Mouse (Mus musculus): Measurements from ENCODE around the gene Cd8a.

The Cd8a gene

DNA sequence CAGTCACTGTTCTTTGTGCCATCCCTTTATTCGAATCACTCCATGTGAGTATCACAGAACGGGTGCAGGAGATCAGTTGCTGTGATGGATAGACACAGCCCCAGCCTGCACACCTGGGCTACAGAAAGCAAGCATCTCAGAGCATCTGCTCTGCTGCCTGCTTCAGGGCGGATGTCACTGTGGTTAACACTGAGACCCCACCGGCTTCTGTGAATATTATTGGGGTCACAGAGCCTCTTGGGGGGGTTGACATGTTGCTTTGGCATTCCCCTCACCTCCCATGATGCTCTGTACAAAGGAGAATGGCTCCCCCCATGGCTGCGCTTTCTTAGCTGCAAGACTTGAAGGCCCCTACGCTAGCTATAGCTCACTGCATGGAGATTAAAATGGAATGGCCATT is 3.8 kb upstream of the Cd8a start:
- DNase-seq (ENCODE audit: inconsistent age in 2 of 2, low spot score in 1 of 2): no peak

DNA sequence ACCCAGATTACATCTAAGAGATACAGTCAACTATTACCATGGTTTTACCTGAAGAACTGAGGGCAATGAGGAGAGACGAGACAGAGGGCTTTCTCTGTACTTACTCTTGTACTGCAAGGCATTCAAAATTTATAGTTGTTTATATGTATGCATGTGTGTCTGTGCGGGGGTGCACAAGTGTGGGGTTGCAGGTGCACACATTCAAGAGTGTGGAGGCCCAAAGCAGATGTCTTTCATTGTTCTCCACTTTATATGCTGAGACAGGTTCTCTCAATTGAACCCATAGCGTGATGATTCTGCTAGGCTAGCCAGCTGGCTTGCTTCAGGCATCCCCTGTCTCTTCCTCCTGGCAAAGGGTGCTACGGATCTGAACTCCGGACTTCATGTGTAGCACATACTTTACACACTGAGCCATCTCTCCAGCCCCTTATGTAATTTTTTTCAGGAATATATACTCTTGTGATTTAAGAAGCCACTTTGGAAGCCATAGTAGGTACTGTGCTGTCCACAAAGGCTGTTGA is 2.1 kb upstream of the Cd8a start:
- no peak for DNase-seq (ENCODE audit: inconsistent age in 2 of 2, low spot score in 1 of 2)

DNA sequence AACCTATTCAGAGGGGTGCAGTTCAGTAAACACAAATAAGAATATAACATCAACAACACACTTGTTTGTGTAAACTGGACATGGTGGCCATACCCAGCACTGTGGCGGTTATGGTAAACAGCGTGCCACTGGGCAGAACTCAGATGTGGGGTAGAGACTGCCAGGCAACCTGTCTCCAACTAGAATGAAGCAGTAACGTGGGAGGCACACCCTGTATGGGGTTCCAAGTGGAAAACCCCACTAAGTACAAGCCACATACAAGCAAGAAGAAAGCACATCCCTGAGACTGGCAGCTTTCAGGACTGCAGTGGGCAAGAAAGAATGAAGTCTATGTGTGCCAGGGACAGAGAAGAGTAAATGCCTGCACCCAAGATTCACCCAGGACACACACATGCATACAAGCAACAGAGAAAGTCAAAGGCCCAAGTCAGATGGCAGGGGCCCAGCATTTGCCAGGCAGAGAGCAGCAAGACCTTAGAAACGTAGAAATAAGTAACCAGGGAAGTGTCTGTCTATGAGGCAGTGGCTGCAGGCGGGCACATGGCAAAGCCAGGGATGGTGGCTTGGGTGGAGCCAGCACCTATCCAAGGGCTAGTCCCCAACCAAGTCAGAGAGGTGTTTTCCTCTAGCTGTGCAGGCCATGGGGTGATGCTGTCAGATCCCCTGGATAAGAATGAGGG is 1.0 kb upstream of the Cd8a start:
- DNase-seq (ENCODE audit: inconsistent age in 2 of 2, low spot score in 1 of 2): no peak

DNA sequence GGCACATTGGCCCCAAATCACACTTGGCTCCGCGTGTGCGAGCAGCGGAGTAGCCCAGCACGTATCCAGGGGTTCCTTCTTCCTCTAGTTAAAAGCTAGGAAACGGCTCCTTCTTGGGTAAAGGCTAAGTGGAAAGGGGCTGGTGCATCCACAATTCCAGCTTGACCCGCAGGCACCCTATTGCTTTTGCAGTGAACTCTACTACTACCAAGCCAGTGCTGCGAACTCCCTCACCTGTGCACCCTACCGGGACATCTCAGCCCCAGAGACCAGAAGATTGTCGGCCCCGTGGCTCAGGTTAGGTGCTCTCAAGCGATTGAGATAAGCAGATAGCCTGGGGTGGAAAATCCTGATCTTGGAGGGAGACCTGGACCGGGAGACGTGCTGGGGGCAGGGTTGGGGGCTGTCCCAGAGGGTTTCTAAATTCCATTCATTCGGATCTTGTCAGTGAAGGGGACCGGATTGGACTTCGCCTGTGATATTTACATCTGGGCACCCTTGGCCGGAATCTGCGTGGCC is 1.1 kb downstream of the Cd8a start:
- no peak for DNase-seq (ENCODE audit: inconsistent age in 2 of 2, low spot score in 1 of 2)

DNA sequence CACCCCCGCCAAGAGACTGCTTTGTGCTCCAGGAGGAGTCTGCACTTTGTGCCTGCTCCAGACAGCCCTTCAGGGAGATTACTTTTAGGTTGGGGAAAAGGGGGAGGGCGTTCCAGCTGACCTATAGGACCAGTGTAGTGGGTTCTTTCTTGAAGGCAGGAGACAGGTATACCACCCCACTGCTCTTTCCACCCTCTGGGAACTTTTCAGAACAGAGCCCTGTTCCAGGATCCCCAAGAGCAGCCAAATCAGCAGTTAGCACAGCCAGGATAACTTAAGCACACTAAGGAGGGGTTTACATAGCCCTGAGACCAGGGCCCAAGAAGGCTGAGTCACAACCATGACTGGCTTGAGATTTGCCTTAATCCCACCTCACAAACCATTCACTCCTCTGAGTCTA is 1.7 kb downstream of the Cd8a start:
- DNase-seq (ENCODE audit: inconsistent age in 2 of 2, low spot score in 1 of 2): no peak

DNA sequence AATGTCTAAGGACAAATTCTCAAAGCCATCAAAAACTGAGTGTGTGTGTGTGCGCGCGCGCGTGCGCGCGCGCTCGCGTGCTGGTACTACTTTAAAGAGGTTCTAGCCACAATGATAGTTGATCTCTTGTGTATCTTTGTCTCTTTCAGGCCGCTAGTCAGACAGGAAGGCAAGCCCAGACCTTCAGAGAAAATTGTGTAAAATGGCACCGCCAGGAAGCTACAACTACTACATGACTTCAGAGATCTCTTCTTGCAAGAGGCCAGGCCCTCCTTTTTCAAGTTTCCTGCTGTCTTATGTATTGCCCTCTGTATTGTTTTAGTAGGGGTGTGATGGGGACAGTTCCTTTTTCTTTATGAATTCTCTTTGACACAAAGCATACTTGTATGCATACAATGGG is 3.5 kb downstream of the Cd8a start:
- DNase-seq (ENCODE audit: inconsistent age in 2 of 2, low spot score in 1 of 2): no peak

DNA sequence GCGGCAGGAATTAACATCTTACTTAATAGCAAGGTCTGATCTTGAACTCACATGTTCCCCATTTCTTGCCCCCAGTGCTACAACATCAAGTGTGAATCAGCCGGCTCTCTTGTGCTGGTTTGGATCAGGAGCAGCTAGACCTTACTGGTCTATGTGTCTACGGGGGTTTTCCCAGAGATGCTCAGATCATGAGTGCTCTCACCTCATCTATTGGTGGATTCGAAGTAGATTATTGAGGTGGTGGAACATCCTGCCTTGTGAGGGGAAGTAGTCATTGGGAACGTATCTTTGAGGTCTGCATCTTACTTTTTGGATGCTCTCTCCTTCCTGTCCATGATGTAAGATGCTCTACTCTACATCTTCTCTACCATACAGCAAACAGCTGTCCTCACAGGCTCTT is 8.4 kb downstream of the Cd8a start:
- no peak for DNase-seq (ENCODE audit: inconsistent age in 2 of 2, low spot score in 1 of 2)

DNA sequence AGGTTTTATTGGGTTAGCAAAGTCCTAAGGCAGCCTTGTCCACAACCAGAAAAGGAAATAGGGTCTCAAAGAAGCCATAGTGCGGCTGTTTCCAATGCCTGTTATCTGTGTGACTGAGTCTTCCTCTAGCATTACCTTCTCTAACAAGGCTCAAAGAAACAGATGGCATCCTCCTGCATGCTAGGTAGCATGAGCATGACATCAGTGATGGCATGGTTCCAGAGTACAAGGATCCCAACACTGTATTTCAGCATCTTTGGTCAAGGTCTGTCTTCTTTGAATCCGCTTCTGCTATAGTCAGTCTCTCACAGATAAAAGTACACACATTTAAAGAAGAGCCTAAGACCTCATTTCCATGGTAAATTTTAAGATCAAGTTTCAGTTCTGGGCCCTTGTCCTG is 17.3 kb downstream of the Cd8a start:
- peak in 1 of 2 experiments; percentile 36 for DNase-seq (ENCODE audit: inconsistent age in 2 of 2, low spot score in 1 of 2)

DNA sequence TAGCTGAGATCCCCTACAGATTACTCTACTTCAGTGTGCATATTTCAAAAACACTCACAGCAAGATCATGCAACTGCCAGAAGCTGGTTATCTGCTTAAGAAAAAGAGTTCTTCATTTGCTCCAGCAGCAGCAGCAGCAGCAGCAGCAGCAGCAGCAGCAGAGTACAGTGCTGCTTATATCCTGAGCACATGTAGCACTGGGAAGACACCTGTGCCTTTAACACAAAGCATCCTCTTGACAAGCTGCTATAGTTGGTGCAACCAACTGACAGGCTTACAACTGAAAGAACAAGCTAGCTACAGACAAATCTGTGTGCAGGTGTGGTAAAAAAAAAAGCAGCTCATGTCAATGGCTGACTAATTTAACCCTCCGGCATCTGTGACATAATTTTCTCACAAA is 22.8 kb downstream of the Cd8a start:
- DNase-seq (ENCODE audit: inconsistent age in 2 of 2, low spot score in 1 of 2): no peak

DNA sequence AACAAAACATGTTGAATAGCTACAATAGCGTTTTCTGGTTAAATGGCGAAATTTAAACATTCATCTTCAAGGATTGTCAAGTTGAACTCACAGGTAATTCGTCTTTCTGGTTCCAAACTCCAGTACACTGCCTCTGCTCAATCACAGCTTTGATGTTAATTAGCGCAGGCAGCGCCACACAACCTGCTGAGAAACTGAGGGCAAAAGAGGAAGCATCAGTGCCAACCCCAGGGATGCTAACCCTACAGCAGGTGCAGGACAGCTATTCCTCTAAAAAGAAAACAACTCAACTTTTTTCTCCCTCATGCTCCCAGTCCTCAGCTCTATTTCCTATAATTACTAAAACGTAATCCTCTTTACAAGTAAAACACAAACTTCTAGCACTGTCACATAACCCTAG is 23.5 kb downstream of the Cd8a start:
- DNase-seq (ENCODE audit: inconsistent age in 2 of 2, low spot score in 1 of 2): no peak

DNA sequence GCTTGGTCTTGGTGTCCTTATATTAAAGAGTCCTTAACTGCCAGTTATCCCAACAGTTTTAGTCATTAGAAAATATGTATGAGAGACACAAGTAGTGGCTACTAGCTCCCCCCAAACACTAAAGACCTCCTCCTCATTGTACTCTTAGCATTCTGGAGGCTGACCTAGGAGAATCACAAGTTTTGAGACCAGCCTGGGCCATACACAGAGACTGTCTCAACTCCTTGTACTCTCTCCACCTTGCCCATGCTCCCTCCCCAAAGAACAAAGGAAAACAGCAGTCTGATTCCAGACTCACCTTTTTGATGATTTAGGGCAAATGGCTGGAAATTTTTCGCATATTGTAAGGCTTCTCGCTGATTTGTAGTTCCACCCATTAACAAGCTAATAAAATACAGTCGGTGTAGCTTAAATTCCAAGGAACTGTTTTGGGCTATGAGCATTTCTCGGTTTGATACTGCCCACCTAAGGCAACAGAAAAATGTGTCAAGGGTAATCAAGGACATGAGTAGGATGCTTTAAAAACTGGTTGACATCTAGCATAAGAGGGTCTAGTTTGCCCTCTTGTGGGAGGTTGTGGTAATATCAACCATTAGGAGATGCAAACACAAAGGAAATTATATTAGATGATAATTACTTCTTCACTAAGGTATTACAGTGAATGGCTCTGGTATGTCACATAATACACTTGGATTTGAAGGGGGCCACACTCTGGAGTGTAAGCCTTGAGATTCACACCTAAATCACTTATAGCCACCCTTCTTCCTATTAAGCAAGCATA is 25.8 kb downstream of the Cd8a start:
- DNase-seq (ENCODE audit: inconsistent age in 2 of 2, low spot score in 1 of 2): peak in 1 of 2 experiments; percentile 70

DNA sequence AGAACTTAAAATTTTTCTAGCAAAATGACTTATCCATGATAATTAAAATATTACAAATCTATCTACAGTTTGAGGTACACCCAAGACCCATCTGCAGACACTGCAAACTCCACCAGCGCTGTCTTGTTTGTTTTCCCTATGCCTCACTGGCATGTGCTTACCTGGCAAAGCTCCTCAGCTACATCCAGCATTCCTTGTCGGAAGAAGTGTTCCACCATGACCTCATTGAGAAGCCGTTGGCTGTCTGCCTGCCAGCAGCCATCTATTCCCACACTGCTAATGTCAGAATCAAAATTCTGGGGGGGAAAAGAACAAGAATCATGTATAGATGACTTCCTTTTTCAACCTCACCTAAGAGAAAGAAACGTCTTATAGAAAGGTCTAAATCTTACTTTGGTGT is 41.4 kb downstream of the Cd8a start:
- DNase-seq (ENCODE audit: inconsistent age in 2 of 2, low spot score in 1 of 2): peak in 1 of 2 experiments; percentile 34

DNA sequence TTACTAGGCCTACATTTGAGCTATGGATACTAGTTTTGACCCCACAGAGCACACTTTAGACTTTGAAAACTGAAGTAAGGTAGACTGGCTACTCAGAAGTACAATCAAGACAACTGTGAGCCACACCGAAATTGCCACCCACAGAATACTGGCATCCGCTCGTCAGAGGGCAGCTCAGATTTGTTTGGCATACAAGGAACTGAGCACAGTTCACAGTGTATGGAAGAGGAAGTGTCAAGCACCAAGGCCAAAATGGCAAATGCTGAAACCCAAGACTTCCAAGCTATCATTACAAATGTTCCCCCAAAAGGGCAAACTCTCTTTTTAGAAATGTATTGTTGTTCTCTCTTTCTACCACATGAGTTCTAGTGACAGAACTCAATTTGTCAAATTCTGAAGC is 42.2 kb downstream of the Cd8a start:
- no peak for DNase-seq (ENCODE audit: inconsistent age in 2 of 2, low spot score in 1 of 2)

DNA sequence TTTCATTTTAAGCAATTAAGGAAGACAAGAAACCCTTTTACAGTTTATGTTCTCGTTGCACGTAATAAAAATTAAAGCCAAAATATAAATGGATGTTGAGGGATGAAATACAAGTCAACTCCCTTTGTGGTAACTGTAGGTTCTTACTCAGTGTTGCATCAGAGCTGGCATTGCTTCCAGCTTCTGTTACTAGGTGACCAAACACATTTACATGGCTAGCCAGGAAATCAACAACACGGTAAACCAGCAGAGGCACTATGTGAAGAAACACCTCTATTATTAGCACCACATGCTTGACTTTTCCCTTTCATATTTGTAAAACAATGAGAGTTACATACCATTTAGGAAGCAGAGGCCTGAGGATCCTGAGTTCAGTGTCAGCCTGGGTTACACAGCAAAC is 45.6 kb downstream of the Cd8a start:
- DNase-seq (ENCODE audit: inconsistent age in 2 of 2, low spot score in 1 of 2): peak in 1 of 2 experiments; percentile 62

DNA sequence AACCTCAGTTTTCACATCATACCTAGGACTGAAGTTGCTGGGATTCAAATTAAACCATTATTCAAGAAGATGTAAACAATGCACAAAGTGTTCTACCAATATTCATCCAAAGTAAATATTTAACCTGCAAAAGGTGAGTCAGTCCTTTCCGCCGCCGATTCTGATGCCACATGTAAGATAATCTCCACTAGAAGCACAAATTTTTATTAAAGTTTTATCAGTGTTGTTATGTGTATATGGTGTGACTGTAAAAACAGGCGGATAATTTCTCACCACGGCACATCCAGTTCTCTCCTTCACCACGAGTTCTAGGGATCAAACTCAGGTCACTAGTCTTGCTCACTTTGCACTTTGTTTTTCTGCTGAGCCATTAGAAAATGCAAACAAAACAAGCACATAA is 47.6 kb downstream of the Cd8a start:
- no peak for DNase-seq (ENCODE audit: inconsistent age in 2 of 2, low spot score in 1 of 2)

DNA sequence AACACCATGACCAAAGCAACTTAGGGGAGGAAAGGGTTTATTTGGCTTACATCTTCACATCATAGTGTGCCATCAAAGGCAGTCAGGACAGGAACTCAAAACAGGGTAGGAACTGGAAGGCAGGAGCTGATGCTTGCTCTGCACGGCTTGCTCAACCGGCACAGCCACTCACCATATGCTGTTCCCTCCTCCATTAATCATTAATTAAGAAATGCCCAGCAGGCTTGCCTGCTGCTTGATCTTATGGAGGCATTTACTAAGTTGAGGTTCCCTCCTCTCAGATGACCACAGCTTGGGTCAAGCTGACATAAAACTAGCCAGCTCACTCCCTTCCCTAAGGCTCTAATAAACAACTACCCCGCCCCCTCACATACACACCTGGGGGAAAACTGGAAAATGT is 48.9 kb downstream of the Cd8a start:
- DNase-seq (ENCODE audit: inconsistent age in 2 of 2, low spot score in 1 of 2): no peak

DNA sequence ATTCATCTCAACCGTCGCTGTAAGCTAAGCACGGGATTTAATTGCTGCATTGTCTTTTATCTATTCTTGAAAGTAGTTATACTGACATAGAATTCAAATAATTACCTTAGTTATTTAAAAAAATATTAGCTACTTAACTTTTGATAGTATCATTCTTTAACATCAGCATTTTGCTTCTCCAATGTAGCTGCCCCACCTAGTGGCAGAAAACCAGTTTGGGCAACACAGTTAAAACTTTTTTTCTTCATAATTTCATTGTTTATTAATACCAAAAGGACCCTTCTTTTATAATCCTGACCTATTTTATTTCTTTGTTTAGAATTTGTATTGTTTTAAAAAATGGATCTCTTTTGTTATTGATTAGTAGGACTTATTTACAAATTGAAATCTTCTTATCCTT is 49.9 kb downstream of the Cd8a start:
- DNase-seq (ENCODE audit: inconsistent age in 2 of 2, low spot score in 1 of 2): peak in 1 of 2 experiments; percentile 57

DNA sequence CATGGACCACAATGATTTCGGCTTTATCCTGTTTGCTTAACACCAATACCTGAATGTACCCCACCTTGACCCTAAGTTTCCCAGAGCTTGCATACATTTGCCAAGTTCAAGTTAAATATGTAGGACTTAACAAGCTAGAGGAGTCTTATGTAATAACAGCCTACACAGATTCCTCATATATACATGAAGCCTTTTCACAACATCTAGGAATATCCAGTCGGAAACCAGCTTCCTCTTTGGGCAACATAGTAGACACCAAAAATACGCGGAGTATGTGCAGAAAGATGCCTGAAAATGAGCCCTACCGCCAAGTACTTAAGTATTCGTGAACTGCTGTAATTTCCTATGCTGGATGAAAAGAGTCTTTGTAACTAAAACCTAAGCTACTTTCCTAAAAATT is 52.5 kb downstream of the Cd8a start:
- no peak for DNase-seq (ENCODE audit: inconsistent age in 2 of 2, low spot score in 1 of 2)

DNA sequence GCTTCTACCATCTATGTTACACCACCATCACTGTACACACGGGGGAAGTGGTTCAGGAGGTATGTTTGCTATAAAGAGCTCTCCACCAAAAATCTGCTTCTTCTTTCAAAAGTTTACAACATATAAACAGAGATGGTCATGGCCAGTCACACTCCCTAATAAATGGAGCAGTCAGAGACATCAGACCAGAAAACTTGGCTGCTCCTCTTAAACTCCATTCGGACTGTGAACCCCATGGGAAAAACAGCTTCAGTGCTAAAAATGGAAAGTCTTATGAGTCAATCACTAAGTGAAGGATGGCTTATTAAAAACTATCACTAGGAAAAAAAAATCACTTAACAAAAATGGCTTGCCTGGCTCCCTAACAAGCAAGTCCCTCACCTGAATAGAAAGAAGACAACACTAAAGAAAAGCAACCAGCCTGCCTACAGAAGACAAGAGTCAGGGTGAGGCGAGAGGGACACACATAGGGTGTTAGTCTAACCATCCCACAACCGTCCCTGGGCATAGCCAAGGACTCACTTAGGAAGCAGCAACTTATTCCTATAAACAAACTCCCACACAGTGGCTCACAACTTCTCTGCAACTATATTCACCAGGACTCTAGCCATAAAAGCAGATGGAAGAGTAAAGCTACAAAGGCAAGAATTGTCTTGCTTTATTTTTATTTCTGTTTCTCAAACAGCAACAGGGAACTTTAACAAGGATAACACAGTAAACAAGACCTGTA is 54.9 kb downstream of the Cd8a start:
- no peak for DNase-seq (ENCODE audit: inconsistent age in 2 of 2, low spot score in 1 of 2)

Measured in adrenal gland, adult (tissue).